Mouse (Mus musculus) adrenal gland, postnatal 0 days (tissue): Measurements from ENCODE around the gene Tspo. TPM values are rescaled to one million over a fixed set of nuclear protein-coding genes. Genes with fewer than 3 reads are reported as not detected.

ENCODE experiments used
- microRNA-seq: library from miRNA; unstranded; fragments of <30 nt; microRNA quantifications from one replicate; pipeline ENCODE4, GENCODE M21; 2016; ENCODE audit warnings: borderline replicate concordance; ENCODE audit not compliant: insufficient number of aligned reads
- polyA plus RNA-seq: library from polyadenylated mRNA; unstranded; fragments of >200 nt; fragmentation: Nextera tagmentation; extraction: Ambion mirVana; gene quantifications from 2 replicates; pipeline ENCODE4 v1.2.1, GENCODE M21; 2015

Tspo gene
- polyA plus RNA-seq: 876 and 914 TPM in 2 replicates

GRCm38 (mm10) chr15:83563327-83563856 is at the start of gene Tspo, which contains the start of gene Mcat:
Gene Tspo, plus strand, starts transcription at chr15:83563592.
Gene Mcat, minus strand, starts transcription at chr15:83563787.

GRCm38 (mm10) chr15:83526424-83527091 is 36.8 kb upstream of the Tspo start, which contains the start of gene Bik:
Gene Bik, plus strand, starts transcription at chr15:83526862.

GRCm38 (mm10) chr15:83594513-83595363 is 31.3 kb downstream of the Tspo start, which contains the start of gene Ttll12:
Gene Ttll12, minus strand, starts transcription at chr15:83595157.

Small RNA genes within 50 kb of the gene (microRNA-seq; reads per million reads assigned to microRNA genes)
- gene Gm24575: not detected

Other genes starting within 250 kb of the Tspo start
- 38.9 and 53.5 TPM in 2 replicates for gene Arfgap3, start 213.3 kb upstream of the Tspo start, polyA plus RNA-seq
- gene Pacsin2, start 99.0 kb upstream of the Tspo start, polyA plus RNA-seq: 32.0 and 50.9 TPM in 2 replicates
- 20.5 and 26.8 TPM in 2 replicates for gene Ttll1, start 52.7 kb upstream of the Tspo start, polyA plus RNA-seq
- gene Bik, start 36.7 kb upstream of the Tspo start, polyA plus RNA-seq: 11.2 and 13.7 TPM in 2 replicates
- 50.0 and 52.9 TPM in 2 replicates for gene Mcat, start 195 bp downstream of the Tspo start, polyA plus RNA-seq
- gene Ttll12, start 31.6 kb downstream of the Tspo start, polyA plus RNA-seq: 17.1 and 22.6 TPM in 2 replicates
- gene Scube1, start 161.4 kb downstream of the Tspo start, polyA plus RNA-seq: 4.6 and 4.8 TPM in 2 replicates
- gene Mpped1, start 215.9 kb downstream of the Tspo start, polyA plus RNA-seq: 0.61 and 1.2 TPM in 2 replicates